Mouse (Mus musculus) erythroblast, embryonic 14.5 days (primary cell): ENCODE data around the gene Atad2b. TPM values are rescaled to one million over a fixed set of nuclear protein-coding genes. Genes with fewer than 3 reads are reported as not detected.
"Not testable (repeated sequence)": the region's sequence is repeated elsewhere in the genome, so short reads cannot be mapped to it uniquely, and the experiment has no call there.

ENCODE experiments used
- H3K27me3 ChIP-seq: 2 replicates; pipeline ENCODE4 v1.6.1; 2012; ENCODE audit warnings: inconsistent platforms; ENCODE audit not compliant: control insufficient read depth
- H3K36me3 ChIP-seq: 2 replicates; pipeline ENCODE4 v1.6.1; 2012; ENCODE audit warnings: mild to moderate bottlenecking, inconsistent platforms; ENCODE audit not compliant: control insufficient read depth
- H3K4me1 ChIP-seq: 2 replicates; pipeline ENCODE4 v1.6.1; 2012; ENCODE audit warnings: inconsistent platforms; ENCODE audit not compliant: control insufficient read depth
- H3K4me3 ChIP-seq: replicated peaks from 2 replicates; pipeline ENCODE3; 2012; ENCODE audit warnings: moderate library complexity, mild to moderate bottlenecking, inconsistent platforms
- H3K9me3 ChIP-seq: 2 replicates; pipeline ENCODE4 v1.6.1; 2012; ENCODE audit warnings: low read length, inconsistent platforms, mixed read lengths; ENCODE audit not compliant: control insufficient read depth
- GATA1 ChIP-seq: IDR thresholded peaks from 2 replicates; pipeline ENCODE4 v1.6.1; 2012; ENCODE audit warnings: low read length, inconsistent platforms, mixed read lengths
- TAL1 ChIP-seq: IDR thresholded peaks from 3 replicates; pipeline ENCODE4 v1.6.1; 2012; ENCODE audit warnings: low read length, inconsistent platforms, mixed read lengths
- polyA plus RNA-seq: library from polyadenylated mRNA; stranded (reverse); fragments of >175 nt; gene quantifications from 2 replicates; pipeline ENCODE4 v1.2.3, GENCODE M21; 2012

Atad2b gene
- polyA plus RNA-seq, 1 experiment = 0.65 TPM

- Histone ChIP-seq H3K36me3 (peaks cover 23% of the 10 kb centered on the region), H3K9me3 (no peaks in the 10 kb centered on the region), H3K4me3 (no peak overlapping the region), H3K27me3 (no peaks in the 10 kb centered on the region), H3K4me1 (peaks cover 18% of the 10 kb centered on the region)
- TF ChIP-seq GATA1 (no peak), TAL1 (no peak)
Observed at GRCm38 (mm10) chr12:4930820-4931548, 13.8 kb downstream of the Atad2b start.

- Histone ChIP-seq H3K4me1 (no peaks in the 10 kb centered on the region), H3K36me3 (peaks cover 87% of the 10 kb centered on the region), H3K4me3 (no peak overlapping the region), H3K27me3 (no peaks in the 10 kb centered on the region), H3K9me3 (no peaks in the 10 kb centered on the region)
- TF ChIP-seq GATA1 = no peak
- TF ChIP-seq TAL1 = no peak
Observed at GRCm38 (mm10) chr12:4952272-4952671, 35.1 kb downstream of the Atad2b start.

- no peak for TF ChIP-seq TAL1
- TF ChIP-seq GATA1 = no peak
- Histone ChIP-seq H3K4me1 (no peaks in the 10 kb centered on the region), H3K36me3 (peaks cover 86% of the 10 kb centered on the region), H3K27me3 (no peaks in the 10 kb centered on the region), H3K4me3 (no peak overlapping the region), H3K9me3 (no peaks in the 10 kb centered on the region)
Observed at GRCm38 (mm10) chr12:4953156-4953555, 36.0 kb downstream of the Atad2b start.

- H3K36me3 ChIP-seq = peaks cover 74% of the 10 kb centered on the region
Observed at GRCm38 (mm10) chr12:4972939-4973338, 55.8 kb downstream of the Atad2b start.

GRCm38 (mm10) chr12:4978324-4978723, 61.2 kb downstream of the Atad2b start:
- H3K27me3 ChIP-seq = no peaks in the 10 kb centered on the region
- H3K4me1 ChIP-seq = no peaks in the 10 kb centered on the region
- no peak for TF ChIP-seq GATA1
- no peak for TF ChIP-seq TAL1
- peaks cover 90% of the 10 kb centered on the region for H3K36me3 ChIP-seq
- no peak overlapping the region for H3K4me3 ChIP-seq
- H3K9me3 ChIP-seq = no peaks in the 10 kb centered on the region

More at GRCm38 (mm10) chr12:4972939-4973338, 55.8 kb downstream of the Atad2b start:
- Histone ChIP-seq H3K4me3 (no peak overlapping the region), H3K27me3 (no peaks in the 10 kb centered on the region), H3K9me3 (no peaks in the 10 kb centered on the region), H3K4me1 (no peaks in the 10 kb centered on the region)
- TF ChIP-seq GATA1 = no peak
- TF ChIP-seq TAL1 = no peak

GRCm38 (mm10) chr12:4996981-4997380, 79.8 kb downstream of the Atad2b start:
- Histone ChIP-seq H3K27me3 (no peaks in the 10 kb centered on the region), H3K4me3 (no peak overlapping the region), H3K4me1 (no peaks in the 10 kb centered on the region), H3K9me3 (no peaks in the 10 kb centered on the region), H3K36me3 (peaks cover 20% of the 10 kb centered on the region)
- TF ChIP-seq GATA1 (no peak), TAL1 (no peak)

GRCm38 (mm10) chr12:5005338-5005737, 88.2 kb downstream of the Atad2b start:
- H3K27me3 ChIP-seq = no peaks in the 10 kb centered on the region
- no peak for TF ChIP-seq TAL1
- H3K36me3 ChIP-seq = peaks cover 37% of the 10 kb centered on the region
- no peaks in the 10 kb centered on the region for H3K9me3 ChIP-seq
- H3K4me1 ChIP-seq = no peaks in the 10 kb centered on the region
- H3K4me3 ChIP-seq = no peak overlapping the region

- H3K27me3 ChIP-seq, H3K9me3 ChIP-seq, H3K4me3 ChIP-seq, H3K4me1 ChIP-seq: not testable (repeated sequence)
- peaks cover 38% of the 10 kb centered on the region for H3K36me3 ChIP-seq
Observed at GRCm38 (mm10) chr12:5005776-5006175, 88.6 kb downstream of the Atad2b start.

GRCm38 (mm10) chr12:5008638-5009037, 91.5 kb downstream of the Atad2b start:
- not testable (repeated sequence) for H3K9me3 ChIP-seq, H3K27me3 ChIP-seq, H3K4me1 ChIP-seq, H3K4me3 ChIP-seq
- H3K36me3 ChIP-seq = peaks cover 52% of the 10 kb centered on the region

GRCm38 (mm10) chr12:5025226-5025861, 108.2 kb downstream of the Atad2b start:
- no peaks in the 10 kb centered on the region for H3K9me3 ChIP-seq
- H3K27me3 ChIP-seq = no peaks in the 10 kb centered on the region
- no peak overlapping the region for H3K4me3 ChIP-seq
- TF ChIP-seq TAL1 (no peak), GATA1 (no peak)
- H3K36me3 ChIP-seq = peaks cover 77% of the 10 kb centered on the region
- no peaks in the 10 kb centered on the region for H3K4me1 ChIP-seq
